Mouse (Mus musculus) ES-Bruce4 (cell line): ENCODE results near the gene Prox1. TPM values are rescaled to one million over a fixed set of nuclear protein-coding genes. Genes with fewer than 3 reads are reported as not detected.

Experiments
- H3K27ac ChIP-seq: 2 replicates; pipeline ENCODE4 v1.5.1; 2012; ENCODE audit warnings: low read length, inconsistent platforms; ENCODE audit not compliant: insufficient read depth
- H3K27me3 ChIP-seq: 2 replicates; pipeline ENCODE4 v1.6.1; 2012; ENCODE audit warnings: mild to moderate bottlenecking, low read length, inconsistent platforms; ENCODE audit not compliant: control insufficient read depth, poor library complexity, insufficient read depth, severe bottlenecking
- H3K36me3 ChIP-seq: 2 replicates; pipeline ENCODE4 v1.6.1; 2012; ENCODE audit warnings: inconsistent platforms, mild to moderate bottlenecking, low read length, moderate library complexity; ENCODE audit not compliant: control insufficient read depth, poor library complexity, insufficient read depth, severe bottlenecking
- H3K4me1 ChIP-seq: one replicate; pipeline ENCODE4 v1.8.1; 2011; ENCODE audit warnings: low read length; ENCODE audit not compliant: control insufficient read depth, insufficient read depth
- H3K4me3 ChIP-seq: 2 replicates; pipeline ENCODE4 v1.5.1; 2011; ENCODE audit warnings: low read depth, mild to moderate bottlenecking, low read length
- H3K9ac ChIP-seq: 2 replicates; pipeline ENCODE4 v1.6.1; 2012; ENCODE audit warnings: low read depth, mild to moderate bottlenecking, inconsistent platforms; ENCODE audit not compliant: poor library complexity, severe bottlenecking
- H3K9me3 ChIP-seq: replicated peaks from 2 replicates; pipeline ENCODE4 v1.6.1; 2012; ENCODE audit warnings: mild to moderate bottlenecking, low read length, inconsistent platforms; ENCODE audit not compliant: control insufficient read depth, poor library complexity, insufficient read depth, severe bottlenecking
- CTCF ChIP-seq: IDR thresholded peaks from one replicate; pipeline ENCODE4 v1.8.1; 2011; ENCODE audit warnings: low read depth, low read length
- EP300 ChIP-seq: IDR thresholded peaks from 2 replicates; pipeline ENCODE4 v1.6.1; 2011; ENCODE audit warnings: low read depth, low read length; ENCODE audit not compliant: insufficient read depth
- POLR2A ChIP-seq: IDR thresholded peaks from one replicate; pipeline ENCODE4 v1.8.1; 2011; ENCODE audit warnings: low read length; ENCODE audit not compliant: insufficient read depth
- polyA plus RNA-seq: library from polyadenylated mRNA; stranded (reverse); fragments of >200 nt; gene quantifications from 2 replicates; pipeline ENCODE4 v1.2.4, GENCODE M21; 2011; ENCODE audit warnings: low read depth; ENCODE audit not compliant: missing spikeins, insufficient read depth, insufficient read length

Gene Prox1
- polyA plus RNA-seq, 1 experiment, result 1.7 TPM

DNA sequence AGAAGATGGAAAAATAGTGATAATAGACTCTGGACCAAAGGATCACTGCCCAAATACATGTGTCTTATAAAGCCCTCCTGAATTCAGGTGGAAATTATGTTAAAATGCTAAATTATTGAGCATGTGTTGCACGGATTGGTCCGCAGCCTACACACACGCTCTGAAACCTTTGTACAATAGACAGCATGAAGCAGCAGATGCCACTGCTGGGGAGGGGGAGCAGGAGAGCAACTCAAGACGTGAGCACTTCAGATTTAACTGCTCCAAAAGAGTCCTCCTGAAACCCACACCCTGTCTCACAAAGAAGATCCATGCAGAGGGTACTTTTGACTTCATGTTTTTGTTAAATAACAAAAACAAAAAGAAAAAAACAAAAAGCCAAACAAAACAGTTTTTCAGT is 5.0 kb downstream of the Prox1 start:
- H3K27me3 ChIP-seq, result peaks cover 7% of the 10 kb centered on the region
- H3K9me3 ChIP-seq, result no peaks in the 10 kb centered on the region
- no peak overlapping the region for H3K27ac ChIP-seq
- no peak overlapping the region for H3K9ac ChIP-seq
- TF ChIP-seq EP300, result no peak
- TF ChIP-seq CTCF, result no peak
- no peak for TF ChIP-seq POLR2A
- no peak overlapping the region for H3K4me3 ChIP-seq
- H3K36me3 ChIP-seq, result no peaks in the 10 kb centered on the region
- H3K4me1 ChIP-seq, result no peaks in the 10 kb centered on the region

DNA sequence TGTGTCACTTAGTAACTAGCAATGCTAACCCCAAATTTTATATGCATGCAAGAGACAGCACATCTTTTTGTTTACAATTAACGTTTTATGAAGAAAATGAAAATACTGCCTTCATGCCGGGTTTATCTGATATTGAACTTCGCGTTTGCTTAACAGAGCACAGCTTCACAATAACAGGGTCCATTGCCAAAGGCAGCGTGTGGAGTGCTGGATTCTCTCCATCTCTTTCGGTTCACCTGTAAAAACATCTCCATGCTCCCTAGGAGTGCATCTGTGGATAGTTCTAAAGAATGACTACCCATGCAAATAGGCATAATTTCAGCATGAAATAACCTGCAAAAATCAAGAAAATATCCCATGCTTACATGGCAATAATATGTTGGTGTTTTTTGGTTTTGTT is 7.0 kb downstream of the Prox1 start:
- H3K9me3 ChIP-seq, result no peaks in the 10 kb centered on the region
- H3K4me1 ChIP-seq, result no peaks in the 10 kb centered on the region
- H3K27me3 ChIP-seq, result peaks cover 4% of the 10 kb centered on the region
- TF ChIP-seq EP300 (no peak), POLR2A (no peak), CTCF (no peak)
- H3K36me3 ChIP-seq, result no peaks in the 10 kb centered on the region
- H3K9ac ChIP-seq, result no peak overlapping the region
- H3K27ac ChIP-seq, result no peak overlapping the region
- H3K4me3 ChIP-seq, result no peak overlapping the region

DNA sequence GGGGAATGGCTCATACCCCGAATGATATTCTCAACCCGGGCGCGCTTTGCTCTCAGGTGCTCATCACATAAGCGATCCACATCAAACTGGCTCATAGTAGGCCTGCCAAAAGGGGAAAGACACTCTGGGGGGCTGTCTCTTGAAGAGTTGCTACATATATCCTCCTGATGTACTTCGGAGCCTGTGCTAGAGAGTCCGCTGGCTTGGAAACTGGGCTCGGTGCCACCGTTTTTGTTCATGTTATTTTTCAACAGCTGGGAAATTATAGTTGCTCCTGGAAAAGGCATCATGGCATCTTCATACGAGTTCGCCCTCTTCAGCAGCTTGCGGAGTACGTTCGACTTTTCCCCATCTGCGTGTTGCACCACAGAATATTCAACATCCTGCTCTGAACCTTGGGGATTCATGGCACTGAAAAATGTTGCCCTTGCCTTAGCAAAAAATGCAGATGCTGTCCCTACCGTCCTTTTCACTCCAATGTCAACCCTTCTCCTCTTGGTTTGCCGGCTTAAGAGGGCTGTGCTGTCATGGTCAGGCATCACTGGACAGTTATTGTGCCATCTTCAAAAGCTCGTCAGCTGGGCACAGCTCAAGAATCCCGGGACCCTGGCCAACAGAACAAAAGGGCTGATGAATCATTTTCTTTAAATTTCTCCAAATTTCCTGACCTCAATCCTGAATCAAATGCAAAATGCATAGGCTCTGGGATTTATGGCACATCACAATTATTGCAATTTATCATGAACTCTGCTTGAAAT is 8.6 kb downstream of the Prox1 start:
- Histone ChIP-seq H3K27me3 (peaks cover 2% of the 10 kb centered on the region; the same call in 1 of the 2 replicates), H3K27ac (no peak overlapping the region), H3K9ac (no peak overlapping the region), H3K36me3 (no peaks in the 10 kb centered on the region), H3K9me3 (no peaks in the 10 kb centered on the region), H3K4me3 (no peak overlapping the region), H3K4me1 (no peaks in the 10 kb centered on the region)
- no peak for TF ChIP-seq CTCF
- no peak for TF ChIP-seq EP300
- no peak for TF ChIP-seq POLR2A

DNA sequence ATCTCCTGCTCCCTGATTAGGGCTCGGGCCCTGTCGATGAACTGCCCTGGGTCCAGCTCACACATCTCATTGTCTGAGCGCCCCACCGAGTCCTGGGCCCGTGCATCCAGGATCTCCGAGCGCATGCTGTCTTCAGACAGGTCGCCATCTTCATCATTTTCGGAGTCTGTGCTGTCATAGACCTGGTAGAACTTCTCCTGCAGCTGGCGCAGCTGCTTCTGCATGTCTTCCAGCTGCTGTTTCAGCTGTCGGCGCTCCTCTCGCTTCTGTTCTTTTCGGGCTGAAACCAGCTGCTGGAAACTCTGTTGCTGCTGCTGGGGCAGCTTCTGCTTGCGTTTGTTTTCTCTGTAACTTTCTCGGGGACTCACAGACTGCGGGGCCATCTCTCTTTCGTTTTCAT is 9.2 kb downstream of the Prox1 start:
- Histone ChIP-seq H3K9ac (no peak overlapping the region), H3K4me1 (no peaks in the 10 kb centered on the region), H3K27ac (no peak overlapping the region), H3K36me3 (no peaks in the 10 kb centered on the region), H3K9me3 (no peaks in the 10 kb centered on the region), H3K4me3 (no peak overlapping the region), H3K27me3 (peaks cover 2% of the 10 kb centered on the region; the same call in 1 of the 2 replicates)
- TF ChIP-seq CTCF (no peak), POLR2A (no peak), EP300 (no peak)

DNA sequence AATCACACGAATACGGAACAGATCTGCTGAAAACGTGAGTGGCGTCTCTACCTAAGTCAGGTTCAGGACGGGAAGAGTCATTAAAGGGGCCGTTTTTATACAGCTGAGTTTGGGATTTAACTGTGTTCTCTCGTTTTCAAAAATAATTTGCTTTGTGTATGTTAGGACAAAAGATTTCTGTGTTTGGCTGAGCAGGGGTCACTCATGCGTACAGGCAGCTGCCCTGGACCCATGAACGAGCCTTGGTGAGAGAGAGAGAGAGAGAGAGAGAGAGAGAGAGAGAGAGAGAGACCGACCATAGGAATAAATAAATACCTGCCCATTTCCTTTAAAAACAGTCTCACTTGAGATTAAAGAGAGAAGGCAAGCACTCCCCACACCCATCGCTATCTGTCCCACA is 11.1 kb downstream of the Prox1 start:
- TF ChIP-seq POLR2A, result no peak
- no peak for TF ChIP-seq CTCF
- TF ChIP-seq EP300, result no peak
- H3K9ac ChIP-seq, result no peak overlapping the region
- no peak overlapping the region for H3K4me3 ChIP-seq
- no peaks in the 10 kb centered on the region for H3K4me1 ChIP-seq
- H3K27me3 ChIP-seq, result no peaks in the 10 kb centered on the region
- H3K36me3 ChIP-seq, result no peaks in the 10 kb centered on the region
- no peak overlapping the region for H3K27ac ChIP-seq
- no peaks in the 10 kb centered on the region for H3K9me3 ChIP-seq

DNA sequence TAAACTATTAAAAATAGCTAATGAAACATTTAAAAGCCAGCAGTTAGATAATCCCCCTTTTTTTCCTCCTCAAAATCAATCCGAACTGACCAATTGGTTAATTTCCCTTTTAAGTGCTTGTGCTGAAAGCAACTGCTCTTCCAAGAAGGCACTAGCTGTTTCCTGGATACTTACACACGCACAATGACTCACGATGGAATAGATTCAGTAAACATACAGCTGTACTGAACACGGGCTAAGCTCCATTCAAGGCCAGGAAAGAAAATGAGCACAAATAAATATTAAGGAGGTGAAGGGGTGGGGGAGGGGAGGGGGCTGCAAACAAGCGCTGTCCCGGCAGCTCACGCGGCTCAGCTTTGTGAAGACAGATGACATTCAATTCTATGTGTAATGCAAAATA is 14.8 kb downstream of the Prox1 start:
- no peak overlapping the region for H3K27ac ChIP-seq
- no peaks in the 10 kb centered on the region for H3K27me3 ChIP-seq
- H3K9me3 ChIP-seq, result no peaks in the 10 kb centered on the region
- no peaks in the 10 kb centered on the region for H3K4me1 ChIP-seq
- no peak overlapping the region for H3K4me3 ChIP-seq
- TF ChIP-seq CTCF (no peak), EP300 (no peak), POLR2A (no peak)
- H3K9ac ChIP-seq, result no peak overlapping the region
- H3K36me3 ChIP-seq, result no peaks in the 10 kb centered on the region

DNA sequence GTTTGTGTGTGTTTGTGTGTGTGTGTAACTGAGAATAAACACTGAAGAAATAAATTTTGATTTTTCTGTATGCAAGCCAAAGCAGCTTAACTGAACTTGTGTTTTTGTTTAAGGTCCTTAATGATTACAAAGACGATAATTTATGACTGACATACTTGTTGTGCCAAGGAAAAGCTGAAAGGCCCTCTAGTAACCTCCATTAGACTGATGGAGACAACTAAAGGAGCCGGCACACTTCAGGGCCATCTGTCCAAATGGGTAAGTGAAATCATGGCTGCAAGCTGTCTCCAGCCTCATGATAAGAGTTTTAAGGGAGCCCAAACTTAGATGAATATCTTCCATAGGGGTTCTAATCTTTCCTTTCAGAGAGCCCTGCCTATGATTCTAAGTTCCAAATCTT is 15.5 kb downstream of the Prox1 start:
- Histone ChIP-seq H3K4me1 (no peaks in the 10 kb centered on the region), H3K9me3 (no peaks in the 10 kb centered on the region), H3K27ac (no peak overlapping the region), H3K4me3 (no peak overlapping the region), H3K27me3 (no peaks in the 10 kb centered on the region), H3K9ac (no peak overlapping the region), H3K36me3 (no peaks in the 10 kb centered on the region)
- TF ChIP-seq EP300 (no peak), CTCF (no peak), POLR2A (no peak)
